Mouse (Mus musculus) embryonic facial prominence, embryonic 14.5 days (tissue): ENCODE data around the gene Dock7. TPM values are rescaled to one million over a fixed set of nuclear protein-coding genes. Genes with fewer than 3 reads are reported as not detected.
"Not testable (repeated sequence)": the region's sequence is repeated elsewhere in the genome, so short reads cannot be mapped to it uniquely, and the experiment has no call there.

Experiments used
- ATAC-seq: fragments of 200-750 bp; cut with Nextera tagmentation; 2 replicates; pipeline ENCODE4 v1.8.0; 2017; ENCODE audit warnings: low read depth, moderate number of reproducible peaks, moderate TSS enrichment
- DNase-seq: peaks from one replicate; pipeline ENCODE4 v3.0.0-alpha.2; 2015; ENCODE audit warnings: low spot score
- H3K27ac ChIP-seq: fragments of 300-500 bp; sonication (generic); replicated peaks from 2 replicates; pipeline ENCODE4 v1.5.1; 2014; ENCODE audit warnings: low read depth, mild to moderate bottlenecking, low read length, moderate library complexity
- H3K27me3 ChIP-seq: fragments of 300-500 bp; sonication (generic); replicated peaks from 2 replicates; pipeline ENCODE4 v1.6.1; 2014; ENCODE audit warnings: low read length; ENCODE audit not compliant: control insufficient read depth, insufficient read depth
- H3K36me3 ChIP-seq: fragments of 300-500 bp; sonication (generic); 2 replicates; pipeline ENCODE4 v1.6.1; 2014; ENCODE audit warnings: low read length, mixed read lengths; ENCODE audit not compliant: control insufficient read depth, insufficient read depth
- H3K4me1 ChIP-seq: fragments of 300-500 bp; sonication (generic); 2 replicates; pipeline ENCODE4 v1.6.1; 2014; ENCODE audit warnings: antibody characterized with exemption, low read length; ENCODE audit not compliant: control insufficient read depth, insufficient read depth
- H3K4me2 ChIP-seq: fragments of 300-500 bp; sonication (generic); 2 replicates; pipeline ENCODE4 v1.6.1; 2014; ENCODE audit warnings: low read depth, mild to moderate bottlenecking, low read length, moderate library complexity, mixed read lengths
- H3K4me3 ChIP-seq: fragments of 300-500 bp; sonication (generic); 2 replicates; pipeline ENCODE4 v1.5.1; 2014; ENCODE audit warnings: low read depth, mild to moderate bottlenecking, low read length
- H3K9ac ChIP-seq: fragments of 300-500 bp; sonication (generic); 2 replicates; pipeline ENCODE4 v1.6.1; 2014; ENCODE audit warnings: low read depth, mild to moderate bottlenecking, low read length, moderate library complexity, mixed read lengths
- H3K9me3 ChIP-seq: fragments of 300-500 bp; sonication (generic); 2 replicates; pipeline ENCODE4 v1.6.1; 2016; ENCODE audit warnings: low read length; ENCODE audit not compliant: control insufficient read depth
- WGBS: fragments of 180-500 bp; shearing (Covaris S2); extraction: QIAGEN DNeasy Blood & Tissue Kit; methylation state at CpG from one replicate; pipeline ENCODE4 v1.1.7; 2014; 5-methylcytosine and 5-hydroxymethylcytosine counted together
- polyA plus RNA-seq: library from polyadenylated mRNA; unstranded; fragments of >200 nt; fragmentation: Nextera tagmentation; extraction: Ambion mirVana; gene quantifications from 2 replicates; pipeline ENCODE4 v1.2.1, GENCODE M21; 2014

The Dock7 gene
- polyA plus RNA-seq, 1 experiment from 2014 or later, result 65.4 TPM

GRCm38 (mm10) chr4:99022221-99022620 is 98.5 kb downstream of the Dock7 start:
- 91% methylated on average over 8 of the region's 8 CpGs for WGBS
- ATAC-seq, result no peak

DNA sequence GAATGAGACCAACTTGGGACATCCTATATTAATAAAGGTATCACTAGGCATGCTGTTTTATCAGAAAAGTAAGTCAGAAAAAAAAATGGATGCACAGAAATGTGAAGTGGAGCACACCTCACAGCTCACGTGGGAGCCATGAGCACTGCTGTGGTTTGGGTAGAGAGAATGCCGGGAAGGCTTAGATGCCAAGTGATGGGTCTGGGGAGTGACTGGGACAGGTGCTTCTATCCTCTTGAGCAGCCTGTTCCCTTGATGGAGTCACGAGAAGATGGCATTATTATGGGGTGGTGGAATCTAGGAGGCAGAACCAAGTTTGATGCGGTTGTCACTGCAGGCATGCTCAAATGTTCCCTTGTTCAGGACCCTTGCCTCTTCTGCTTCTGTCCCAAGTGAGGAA is 109.7 kb downstream of the Dock7 start:
- no peaks in the 10 kb centered on the region for H3K4me1 ChIP-seq
- H3K4me2 ChIP-seq, result no peak overlapping the region
- no peak overlapping the region for H3K27ac ChIP-seq
- no peak overlapping the region for H3K9ac ChIP-seq
- no peaks in the 10 kb centered on the region for H3K27me3 ChIP-seq
- no peak overlapping the region for H3K4me3 ChIP-seq
- DNase-seq, result no peak
- peaks cover 70% of the 10 kb centered on the region for H3K36me3 ChIP-seq
- no peak for ATAC-seq
- 92% methylated on average over 4 of the region's 4 CpGs for WGBS
- no peaks in the 10 kb centered on the region for H3K9me3 ChIP-seq

More at GRCm38 (mm10) chr4:99022221-99022620, 98.5 kb downstream of the Dock7 start:
- H3K9me3 ChIP-seq, result no peaks in the 10 kb centered on the region
- peaks cover 24% of the 10 kb centered on the region for H3K36me3 ChIP-seq
- no peak overlapping the region for H3K4me3 ChIP-seq
- DNase-seq, result no peak
- H3K27ac ChIP-seq, result no peak overlapping the region
- H3K9ac ChIP-seq, result no peak overlapping the region
- H3K4me2 ChIP-seq, result no peak overlapping the region
- H3K4me1 ChIP-seq, result no peaks in the 10 kb centered on the region
- H3K27me3 ChIP-seq, result no peaks in the 10 kb centered on the region

GRCm38 (mm10) chr4:99006319-99006718 is 114.4 kb downstream of the Dock7 start:
- no peak overlapping the region for H3K4me2 ChIP-seq
- no peak overlapping the region for H3K4me3 ChIP-seq
- no peaks in the 10 kb centered on the region for H3K9me3 ChIP-seq
- H3K4me1 ChIP-seq, result no peaks in the 10 kb centered on the region
- H3K27me3 ChIP-seq, result no peaks in the 10 kb centered on the region
- no peak for DNase-seq
- no peak overlapping the region for H3K9ac ChIP-seq
- no peak for ATAC-seq
- 65% methylated on average over 2 of the region's 2 CpGs for WGBS
- H3K27ac ChIP-seq, result no peak overlapping the region
- H3K36me3 ChIP-seq, result peaks cover 49% of the 10 kb centered on the region

DNA sequence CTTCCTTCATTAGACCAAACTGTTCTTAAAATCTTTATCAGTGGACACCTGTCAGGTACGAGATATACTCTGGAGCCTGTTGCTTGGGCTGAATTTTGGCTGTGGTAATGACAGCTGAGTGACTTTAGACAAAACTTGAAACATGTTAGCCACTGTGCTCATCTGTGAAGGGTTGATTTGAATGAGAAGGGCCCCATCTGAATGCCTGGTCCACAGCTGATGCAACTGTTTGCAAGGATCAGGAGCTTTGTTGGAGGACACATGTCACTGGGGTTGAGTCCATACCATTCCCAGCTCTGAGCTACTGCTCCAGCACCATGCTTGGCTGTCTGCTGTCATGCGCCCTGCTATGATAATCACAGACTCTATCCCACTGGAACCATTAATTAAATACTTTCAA is 115.1 kb downstream of the Dock7 start:
- Histone ChIP-seq H3K9me3 (no peaks in the 10 kb centered on the region), H3K36me3 (peaks cover 42% of the 10 kb centered on the region), H3K4me2 (no peak overlapping the region), H3K9ac (no peak overlapping the region), H3K27ac (no peak overlapping the region), H3K27me3 (no peaks in the 10 kb centered on the region), H3K4me1 (no peaks in the 10 kb centered on the region), H3K4me3 (no peak overlapping the region)
- no peak for DNase-seq
- WGBS, result 94% methylated on average over 2 of the region's 2 CpGs
- no peak for ATAC-seq

- H3K27ac ChIP-seq, result no peak overlapping the region
- no peaks in the 10 kb centered on the region for H3K9me3 ChIP-seq
- H3K4me3 ChIP-seq, result no peak overlapping the region
- 67% methylated on average over 4 of the region's 4 CpGs for WGBS
- no peaks in the 10 kb centered on the region for H3K4me1 ChIP-seq
- ATAC-seq (no peak), DNase-seq (no peak)
- no peaks in the 10 kb centered on the region for H3K27me3 ChIP-seq
- H3K4me2 ChIP-seq, result no peak overlapping the region
- no peak overlapping the region for H3K9ac ChIP-seq
- H3K36me3 ChIP-seq, result peaks cover 39% of the 10 kb centered on the region
Measured at GRCm38 (mm10) chr4:98993491-98993890, 127.2 kb downstream of the Dock7 start.

- Histone ChIP-seq H3K4me3 (no peak overlapping the region), H3K4me2 (no peak overlapping the region), H3K36me3 (peaks cover 59% of the 10 kb centered on the region), H3K27ac (no peak overlapping the region), H3K9me3 (no peaks in the 10 kb centered on the region), H3K4me1 (no peaks in the 10 kb centered on the region), H3K9ac (no peak overlapping the region), H3K27me3 (no peaks in the 10 kb centered on the region)
- ATAC-seq (no peak), DNase-seq (peak; percentile 36)
- WGBS, result 71% methylated on average over 8 of the region's 8 CpGs
Measured at GRCm38 (mm10) chr4:98984701-98985100, 136.0 kb downstream of the Dock7 start.

- not testable (repeated sequence) for H3K4me1 ChIP-seq, H3K9ac ChIP-seq, H3K4me3 ChIP-seq, DNase-seq, ATAC-seq, H3K4me2 ChIP-seq, H3K27ac ChIP-seq, H3K27me3 ChIP-seq, H3K9me3 ChIP-seq
- peaks cover 53% of the 10 kb centered on the region for H3K36me3 ChIP-seq
- WGBS, result 66% methylated on average over 3 of the region's 3 CpGs
Measured at GRCm38 (mm10) chr4:98979976-98980375, 140.7 kb downstream of the Dock7 start.

- no peaks in the 10 kb centered on the region for H3K27me3 ChIP-seq
- DNase-seq, result no peak
- no peak overlapping the region for H3K27ac ChIP-seq
- no peaks in the 10 kb centered on the region for H3K9me3 ChIP-seq
- H3K36me3 ChIP-seq, result peaks cover 50% of the 10 kb centered on the region
- H3K4me2 ChIP-seq, result no peak overlapping the region
- H3K9ac ChIP-seq, result no peak overlapping the region
- WGBS, result 81% methylated on average over 2 of the region's 2 CpGs
- ATAC-seq, result no peak
- no peak overlapping the region for H3K4me3 ChIP-seq
- no peaks in the 10 kb centered on the region for H3K4me1 ChIP-seq
Measured at GRCm38 (mm10) chr4:98978693-98979092, 142.0 kb downstream of the Dock7 start.

DNA sequence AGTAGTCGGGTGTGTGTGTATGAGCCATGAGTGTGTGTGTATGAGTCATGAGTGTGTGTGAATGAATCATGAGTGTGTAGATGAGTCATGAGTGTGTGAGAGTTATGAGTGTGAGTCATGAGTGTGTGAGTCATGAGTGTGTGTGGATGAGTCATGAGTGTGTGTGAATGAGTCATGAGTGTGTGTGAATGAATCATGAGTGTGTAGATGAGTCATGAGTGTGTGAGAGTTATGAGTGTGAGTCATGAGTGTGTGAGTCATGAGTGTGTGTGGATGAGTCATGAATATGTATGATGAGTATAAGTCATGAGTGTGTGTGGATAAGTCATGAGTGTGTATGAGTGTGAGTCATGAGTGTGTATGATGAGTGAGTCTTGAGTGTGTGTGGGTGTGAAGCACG is 142.4 kb downstream of the Dock7 start:
- not testable (repeated sequence) for H3K4me3 ChIP-seq, H3K4me2 ChIP-seq, H3K9ac ChIP-seq, H3K27ac ChIP-seq, H3K27me3 ChIP-seq, H3K9me3 ChIP-seq, H3K4me1 ChIP-seq, DNase-seq, ATAC-seq
- whole genome bisulfite sequencing, result 90% methylated on average over 2 of the region's 2 CpGs
- peaks cover 50% of the 10 kb centered on the region for H3K36me3 ChIP-seq
